Mouse (Mus musculus) cortical plate, adult 2 months (tissue): ENCODE results near the gene Gm21974.

Source experiments
- CTCF ChIP-seq: fragments of 200-500 bp; IDR thresholded peaks from 2 replicates; pipeline ENCODE4 v1.5.1; 2011; ENCODE audit warnings: mild to moderate bottlenecking, control low read depth, low read length; ENCODE audit not compliant: insufficient read depth; ENCODE audit errors: extremely low read depth
- POLR2A ChIP-seq: fragments of 200-500 bp; IDR thresholded peaks from 2 replicates; pipeline ENCODE4 v1.6.1; 2011; ENCODE audit warnings: mild to moderate bottlenecking, low read length, control low read depth; ENCODE audit not compliant: insufficient read depth; ENCODE audit errors: extremely low read depth

GRCm38 (mm10) chr7:127923714-127924113, 28.5 kb upstream of the Gm21974 start:
- TF ChIP-seq CTCF = no peak
- TF ChIP-seq POLR2A = no peak
